Mouse (Mus musculus) ES-E14 (cell line): Measurements from ENCODE around the gene Cuedc1. TPM values are rescaled to one million over a fixed set of nuclear protein-coding genes. Genes with fewer than 3 reads are reported as not detected.

Experiments used
- DNase-seq: peaks from one replicate; pipeline ENCODE4 v3.0.0-alpha.2; 2013; ENCODE audit warnings: low read depth, low spot score
- H3K27ac ChIP-seq: 2 replicates; pipeline ENCODE4 v1.5.1; 2012; ENCODE audit warnings: low read depth, mild to moderate bottlenecking, low read length, moderate library complexity, mixed read lengths; ENCODE audit not compliant: poor library complexity, insufficient read depth, severe bottlenecking
- H3K36me3 ChIP-seq: 2 replicates; pipeline ENCODE4 v1.6.1; 2012; ENCODE audit warnings: mild to moderate bottlenecking, low read length, moderate library complexity, mixed read lengths; ENCODE audit not compliant: control insufficient read depth, poor library complexity, insufficient read depth, severe bottlenecking
- H3K4me1 ChIP-seq, 2 experiments: fragments of 150-350 bp in 1 of 2; sonication (generic) in 1 of 2; 2 replicates each; pipeline ENCODE4 v1.6.1; 2012; ENCODE audit warnings: low read length in 2 of 2, mild to moderate bottlenecking in 1 of 2, mixed read lengths in 1 of 2; ENCODE audit not compliant: control insufficient read depth in 2 of 2, insufficient read depth in 2 of 2, poor library complexity in 1 of 2
- H3K4me3 ChIP-seq, 2 experiments: fragments of 150-350 bp in 1 of 2; sonication (generic) in 1 of 2; 2 replicates each; pipeline ENCODE4 v1.5.1; 2012; ENCODE audit warnings: low read length in 2 of 2, low read depth in 1 of 2, mild to moderate bottlenecking in 1 of 2, mixed read lengths in 1 of 2; ENCODE audit not compliant: insufficient read depth in 1 of 2, poor library complexity in 1 of 2, severe bottlenecking in 1 of 2
- H3K9ac ChIP-seq: 2 replicates; pipeline ENCODE4 v1.6.1; 2012; ENCODE audit warnings: low read depth, mild to moderate bottlenecking, low read length, mixed read lengths; ENCODE audit not compliant: poor library complexity, insufficient read depth, severe bottlenecking
- H3K9me3 ChIP-seq: fragments of 150-350 bp; sonication (generic); 2 replicates; pipeline ENCODE4 v1.6.1; 2012; ENCODE audit warnings: low read depth, mild to moderate bottlenecking, low read length; ENCODE audit not compliant: control insufficient read depth, insufficient read depth
- CHD2 ChIP-seq: IDR thresholded peaks from 2 replicates; pipeline ENCODE4 v1.6.1; 2014; ENCODE audit warnings: mild to moderate bottlenecking, low read depth, low read length, inconsistent platforms
- HCFC1 ChIP-seq: IDR thresholded peaks from 2 replicates; pipeline ENCODE4 v1.6.1; 2012; ENCODE audit warnings: low read length, inconsistent platforms, borderline replicate concordance; ENCODE audit not compliant: insufficient read depth
- MAFK ChIP-seq: IDR thresholded peaks from 2 replicates; pipeline ENCODE4 v1.6.1; 2014; ENCODE audit warnings: mild to moderate bottlenecking, low read depth, low read length, inconsistent platforms; ENCODE audit not compliant: insufficient read depth
- ZC3H11A ChIP-seq: IDR thresholded peaks from 2 replicates; pipeline ENCODE4 v1.6.1; 2012; ENCODE audit warnings: low read depth, mild to moderate bottlenecking, inconsistent platforms, low read length, borderline replicate concordance
- ZNF384 ChIP-seq: IDR thresholded peaks from 2 replicates; pipeline ENCODE4 v1.6.1; 2012; ENCODE audit warnings: low read depth, low read length, inconsistent platforms
- in situ Hi-C, 2 experiments: fragments of 600-800 bp; cut with MboI; formaldehyde crosslinking; loops; one replicate each; pipeline ENCODE4 v1.15.1; 2025; ENCODE audit warnings: low sequenced_read_pairs in 2 of 2, inconsistent platforms in 1 of 2; ENCODE audit not compliant: unreplicated experiment in 2 of 2
- total RNA-seq: library from RNA; depleted of rRNA; stranded (reverse); fragments of 300-350 nt; gene quantifications from 2 replicates; pipeline ENCODE4 v1.2.3, GENCODE M21; 2012

The Cuedc1 gene
- total RNA-seq, 1 experiment, result 8.7 TPM

GRCm38 (mm10) chr11:88184632-88185180, 86.8 kb downstream of the Cuedc1 start:
- no peak for DNase-seq
- TF ChIP-seq MAFK (no peak), HCFC1 (no peak), ZC3H11A (no peak), CHD2 (no peak), ZNF384 (no peak)
- Histone ChIP-seq H3K9me3 (no peaks in the 10 kb centered on the region), H3K27ac (no peak overlapping the region), H3K36me3 (peaks cover 5% of the 10 kb centered on the region; the same call in 1 of the 2 replicates), H3K9ac (no peak overlapping the region), H3K4me3 (no peak overlapping the region), H3K4me1 (peaks cover 8 to 38% of the 10 kb centered on the region in 2 experiments; a peak in 3 of 4 replicates)
- in situ Hi-C loops, result loop anchor here in 1 of 2 experiments (5.0 kb wide), 1 partner anchor 127 kb away; no protein-coding TSS in a partner anchor

- no peak overlapping the region for H3K27ac ChIP-seq
- in situ Hi-C loops, result loop anchor here in 1 of 2 experiments (5.0 kb wide), 1 partner anchor 129 kb away; no protein-coding TSS in a partner anchor
- no peak overlapping the region for H3K9ac ChIP-seq
- H3K9me3 ChIP-seq, result no peaks in the 10 kb centered on the region
- peaks cover 2 to 24% of the 10 kb centered on the region in 2 experiments; a peak in 3 of 4 replicates for H3K4me1 ChIP-seq
- TF ChIP-seq HCFC1 (no peak), CHD2 (no peak), ZNF384 (no peak), ZC3H11A (no peak), MAFK (no peak)
- no peak overlapping the region for H3K4me3 ChIP-seq
- peaks cover 5% of the 10 kb centered on the region; the same call in 1 of the 2 replicates for H3K36me3 ChIP-seq
- DNase-seq, result no peak
These were observed 88.5 kb downstream of the Cuedc1 start for GRCm38 (mm10) chr11:88186078-88186946.

- peak overlapping the region; percentile 60; the same call in 1 of the 2 replicates for H3K9ac ChIP-seq
- H3K4me1 ChIP-seq, result peaks cover 2 to 23% of the 10 kb centered on the region in 2 experiments; a peak in 3 of 4 replicates
- H3K36me3 ChIP-seq, result peaks cover 5% of the 10 kb centered on the region; the same call in 1 of the 2 replicates
- H3K27ac ChIP-seq, result peak overlapping the region; percentile 14; the same call in 1 of the 2 replicates
- no peak for TF ChIP-seq ZC3H11A
- no peak overlapping the region for H3K4me3 ChIP-seq
- in situ Hi-C loops, result loop anchor here in 1 of 2 experiments (5.0 kb wide), 1 partner anchor 130 kb away; no protein-coding TSS in a partner anchor
- no peak for DNase-seq
- H3K9me3 ChIP-seq, result no peaks in the 10 kb centered on the region
These were observed 89.0 kb downstream of the Cuedc1 start for GRCm38 (mm10) chr11:88186947-88187243.

GRCm38 (mm10) chr11:88187417-88188133, 89.7 kb downstream of the Cuedc1 start:
- DNase-seq, result no peak
- peak overlapping the region in 1 of 2 experiments; percentile 43; a peak in 2 of 4 replicates for H3K4me3 ChIP-seq
- peaks cover 2 to 20% of the 10 kb centered on the region in 2 experiments; a peak in 2 of 4 replicates for H3K4me1 ChIP-seq
- peak overlapping the region; percentile 14; the same call in 1 of the 2 replicates for H3K27ac ChIP-seq
- TF ChIP-seq MAFK (peak; percentile 61; the same call in 1 of the 2 replicates), ZC3H11A (peak; percentile 74; the same call in 1 of the 2 replicates), ZNF384 (peak; percentile 92), CHD2 (no peak), HCFC1 (peak; percentile 58; the same call in 1 of the 2 replicates)
- in situ Hi-C loops, result loop anchor here in 1 of 2 experiments (5.0 kb wide), 1 partner anchor 130 kb away; no protein-coding TSS in a partner anchor
- peak overlapping the region; percentile 60 for H3K9ac ChIP-seq
- H3K36me3 ChIP-seq, result peaks cover 5% of the 10 kb centered on the region; the same call in 1 of the 2 replicates
- H3K9me3 ChIP-seq, result no peaks in the 10 kb centered on the region
